Mouse (Mus musculus) fibroblast of lung, adult 2 months (primary cell): ENCODE data around the gene Hectd4.

Source experiments
- DNase-seq: peaks from one replicate; pipeline ENCODE4 v3.0.0-alpha.2; 2011; ENCODE audit warnings: low read depth

Gene Hectd4

DNA sequence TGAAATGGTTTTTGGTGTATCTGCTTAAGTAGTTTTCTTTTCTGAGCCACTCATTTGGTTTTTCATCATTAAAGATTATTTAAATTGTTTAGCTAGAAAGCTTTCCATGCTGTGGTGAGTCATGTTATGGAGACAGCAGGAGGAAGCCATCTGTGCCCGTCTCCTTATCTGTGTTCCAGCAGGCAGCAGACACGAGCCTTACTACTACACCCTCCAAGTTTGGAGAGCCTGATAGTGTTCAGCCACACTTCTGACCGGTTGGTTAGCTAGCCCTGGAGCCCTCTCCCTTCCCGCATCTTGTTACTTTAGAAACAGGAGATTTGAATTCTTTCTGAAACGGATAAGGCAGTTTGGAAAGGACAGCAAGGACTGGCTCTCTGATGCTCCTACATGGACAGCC, 16.2 kb downstream of the Hectd4 start:
- no peak for DNase-seq

DNA sequence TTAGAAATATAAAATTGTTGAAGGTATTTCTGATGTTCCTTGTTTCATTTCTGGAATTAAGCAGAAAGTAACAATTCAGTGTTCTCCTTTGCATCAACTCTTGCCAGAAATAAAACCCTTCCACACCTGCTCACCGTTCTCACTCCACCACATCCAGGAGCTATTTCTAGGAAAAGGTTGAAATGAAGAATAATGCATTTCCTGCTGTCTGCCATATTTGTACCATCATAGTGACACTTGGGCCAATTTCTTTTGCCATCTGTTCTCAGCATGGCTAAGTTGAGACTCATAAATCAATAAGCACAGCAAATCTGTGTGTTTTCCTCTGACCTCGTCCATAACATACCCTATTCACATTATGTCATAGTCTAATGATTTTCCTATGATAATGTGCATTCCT, 18.2 kb downstream of the Hectd4 start:
- DNase-seq = no peak

DNA sequence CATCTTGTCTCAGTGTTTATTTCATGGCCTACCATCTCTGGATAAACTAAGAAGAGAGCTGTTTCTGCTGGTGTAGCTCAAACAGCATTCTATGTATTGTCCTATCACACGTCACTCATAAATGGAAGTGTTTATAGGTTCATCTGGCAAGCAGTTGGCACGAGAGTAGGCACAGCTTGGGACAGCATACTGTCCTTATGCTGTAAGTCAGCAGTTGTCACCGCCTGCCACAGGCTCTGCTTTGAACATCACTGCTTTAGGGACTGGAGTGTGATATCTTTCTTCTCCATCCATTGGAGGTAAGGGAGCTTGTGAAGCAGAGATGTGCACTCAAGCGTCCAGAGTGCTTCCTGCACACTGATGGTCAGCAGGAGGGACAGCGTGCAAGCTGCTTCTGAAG, 19.8 kb downstream of the Hectd4 start:
- DNase-seq = no peak

DNA sequence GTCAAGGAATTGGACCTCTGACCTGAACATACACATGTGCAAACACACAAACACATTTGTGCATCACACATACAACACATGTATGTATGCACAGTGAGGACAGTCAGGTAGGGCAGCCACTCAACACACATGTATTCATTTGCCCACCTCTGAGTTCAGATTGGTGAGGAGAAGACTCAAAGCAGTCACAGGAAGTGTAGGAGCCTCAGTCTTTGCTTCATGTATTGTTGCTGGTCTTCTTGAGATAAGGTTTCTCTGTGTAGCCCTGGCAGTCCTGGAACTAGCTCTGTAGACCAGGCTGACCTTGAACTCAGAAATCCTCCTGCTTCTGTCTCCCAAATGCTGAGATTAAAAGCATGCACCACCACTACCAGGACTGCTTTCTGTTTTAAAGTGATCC, 21.2 kb downstream of the Hectd4 start:
- DNase-seq = no peak

DNA sequence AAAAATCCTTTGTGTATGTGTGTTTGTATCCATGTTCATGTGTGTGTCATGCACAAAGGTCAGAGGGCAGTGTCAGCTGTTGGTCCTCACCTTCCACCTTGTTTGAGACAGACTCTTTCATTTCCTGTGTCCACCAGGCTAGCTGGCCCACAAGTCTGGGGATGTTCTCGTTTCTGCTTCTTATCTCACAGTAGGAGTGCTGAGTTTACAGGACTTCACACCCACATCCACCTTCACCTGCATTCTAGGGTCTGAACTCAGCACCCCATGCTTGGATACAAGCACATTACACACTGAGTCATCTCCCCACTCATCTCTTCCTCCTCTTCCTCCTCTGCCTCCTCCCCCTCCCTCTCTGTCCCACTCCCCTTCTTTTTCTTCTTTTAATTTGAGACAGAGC, 22.2 kb downstream of the Hectd4 start:
- no peak for DNase-seq

DNA sequence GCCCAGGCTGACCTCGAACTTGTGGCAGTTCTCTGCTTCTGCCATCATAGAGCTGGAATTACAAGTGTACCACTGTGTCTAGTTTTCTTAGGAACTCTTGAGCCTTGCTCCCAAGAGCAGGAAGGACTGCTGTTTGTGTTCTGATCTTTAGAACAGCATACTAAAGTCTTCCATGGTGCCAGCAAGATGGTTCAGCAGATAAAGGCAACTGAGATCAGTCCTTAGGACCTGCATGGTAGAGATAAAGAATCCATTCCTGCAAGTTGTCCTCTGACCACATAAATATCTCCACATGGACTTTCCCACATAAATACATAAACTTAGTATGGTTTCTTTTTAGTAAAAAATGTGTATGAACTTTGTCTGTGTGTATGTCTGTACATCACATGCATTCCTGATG, 22.7 kb downstream of the Hectd4 start:
- DNase-seq = no peak

DNA sequence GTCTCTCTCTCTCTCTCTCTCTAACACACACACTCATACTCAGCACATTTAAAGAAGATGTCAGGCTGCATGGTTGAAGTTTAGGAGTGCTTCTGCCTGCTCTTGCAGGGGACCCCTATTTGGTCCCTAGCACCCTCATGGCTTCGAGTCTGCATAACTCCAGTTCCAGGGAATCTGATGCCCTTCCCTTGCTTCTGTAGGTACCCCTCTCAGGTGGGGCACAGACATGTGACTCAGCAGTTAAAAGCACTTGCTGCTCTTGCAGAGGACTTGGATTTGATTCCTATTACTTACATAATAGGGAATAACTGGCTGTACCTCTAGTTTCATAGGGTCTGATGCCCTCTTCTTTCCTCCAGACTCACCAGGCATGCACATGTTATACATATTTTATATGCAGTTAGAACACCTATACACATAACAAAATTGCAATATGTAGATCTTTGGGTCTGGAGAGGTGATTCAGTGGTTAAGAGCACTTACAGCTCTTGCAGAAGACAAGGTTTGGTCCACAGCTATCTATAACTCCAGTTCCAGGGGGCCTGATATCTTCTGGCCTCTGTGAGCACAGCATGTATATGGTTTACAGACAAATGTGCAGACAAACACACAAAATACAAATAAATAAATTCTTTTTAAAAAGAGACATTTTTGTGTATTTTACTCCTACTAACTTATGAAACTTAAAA, 23.8 kb downstream of the Hectd4 start:
- DNase-seq = no peak

DNA sequence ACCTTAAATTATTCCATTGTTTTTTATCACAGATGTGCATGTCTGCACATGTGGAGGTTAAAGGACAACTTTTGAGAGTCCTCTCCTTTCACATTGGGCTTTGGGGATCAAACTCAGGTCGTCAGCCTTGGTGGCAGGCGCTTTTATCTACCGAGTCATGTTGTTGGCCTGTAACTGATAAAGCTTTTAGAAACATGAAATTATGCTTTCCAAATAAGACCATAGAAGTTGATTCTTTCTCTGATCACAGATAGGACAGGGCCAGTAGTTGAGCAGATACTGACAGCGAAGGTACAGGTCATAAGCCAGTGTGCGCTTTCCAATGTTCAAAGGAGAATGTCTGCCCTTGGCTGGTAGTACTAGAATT, 24.3 kb downstream of the Hectd4 start:
- DNase-seq = no peak

DNA sequence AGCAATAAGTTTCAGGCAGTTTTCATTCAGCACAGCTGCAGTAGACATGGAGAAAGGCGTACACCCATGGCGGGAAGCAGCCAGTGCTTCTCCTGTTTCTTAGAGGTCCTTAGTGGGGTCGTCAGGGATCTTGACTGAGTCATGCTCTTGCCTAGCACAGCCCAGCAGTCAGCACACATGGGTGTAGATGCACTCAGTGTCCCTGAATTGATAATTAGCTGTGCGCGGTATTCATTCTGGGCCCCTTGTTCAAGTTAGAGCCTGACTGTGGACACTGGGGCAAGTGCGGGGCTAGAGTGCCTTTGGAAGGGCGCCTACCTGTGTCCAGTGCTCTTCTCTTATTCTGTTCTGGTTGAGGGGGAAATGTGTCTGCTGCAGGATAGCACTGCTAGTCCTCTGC, 25.2 kb downstream of the Hectd4 start:
- no peak for DNase-seq

DNA sequence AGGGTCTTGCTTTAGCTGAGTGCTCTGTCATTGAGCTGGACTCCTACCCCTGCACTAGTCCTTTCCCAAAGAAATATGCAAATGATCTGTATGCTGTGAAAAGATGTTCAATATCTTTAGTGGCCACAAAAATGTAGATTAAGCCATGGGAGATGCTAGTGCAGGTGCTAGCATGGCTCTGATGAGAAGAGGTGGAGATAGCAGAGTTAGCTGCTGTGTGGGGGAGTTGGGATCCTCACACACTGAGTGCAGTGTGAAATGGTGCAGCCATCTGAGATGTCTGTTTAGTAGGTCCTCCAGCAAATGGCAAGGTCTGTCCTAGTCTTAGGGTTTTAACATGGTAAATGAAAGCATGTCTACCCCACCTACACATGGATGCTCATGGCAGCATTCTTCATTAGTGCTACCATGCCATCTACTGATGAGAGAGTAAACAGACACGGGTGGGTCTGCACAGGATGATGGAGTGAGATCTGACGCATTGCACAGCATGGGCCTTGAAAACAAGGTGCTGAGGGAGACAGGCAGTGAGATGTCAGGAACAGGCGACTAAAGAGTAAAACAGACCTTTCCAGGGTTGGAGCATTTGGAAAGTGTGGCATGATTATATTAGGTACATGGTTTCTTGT, 28.9 kb downstream of the Hectd4 start:
- DNase-seq = no peak

DNA sequence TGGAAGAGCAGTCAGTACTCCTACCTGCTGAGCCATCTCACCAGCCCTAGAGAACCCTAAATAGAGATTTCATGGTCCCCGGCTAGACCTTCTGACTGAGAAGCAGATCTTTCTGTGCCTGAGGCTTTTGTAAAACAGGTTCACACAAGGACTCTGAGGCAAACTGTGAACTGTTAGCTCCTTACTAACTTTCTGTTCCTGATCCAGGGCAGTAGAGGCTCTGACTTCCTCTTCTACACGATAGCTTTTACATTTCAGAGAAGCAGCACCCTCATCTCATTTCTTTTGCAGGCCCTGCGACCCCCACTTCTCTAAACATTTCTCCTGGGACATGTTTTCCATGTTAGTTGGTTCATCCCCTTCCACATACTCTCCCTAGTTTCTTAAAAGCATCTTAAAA, 29.7 kb downstream of the Hectd4 start:
- DNase-seq = no peak

DNA sequence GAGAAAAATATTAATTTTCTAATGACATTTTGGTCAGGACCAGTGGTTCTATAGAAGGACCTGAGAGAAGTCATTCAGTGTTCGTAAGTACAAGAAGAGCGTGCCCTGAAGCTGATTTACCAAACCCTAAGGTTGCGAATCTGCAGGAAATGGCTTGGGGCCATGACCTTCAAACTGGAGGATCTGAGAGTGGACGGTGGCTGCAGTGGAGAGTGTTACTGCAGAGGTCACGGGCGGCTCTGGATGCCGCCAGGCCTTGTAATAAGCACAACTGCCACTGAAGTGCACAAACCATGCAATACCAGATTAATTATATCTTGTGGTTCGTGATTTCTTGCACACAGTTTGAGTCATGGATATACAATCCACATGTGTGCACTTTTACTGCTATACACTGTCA, 31.8 kb downstream of the Hectd4 start:
- no peak for DNase-seq

DNA sequence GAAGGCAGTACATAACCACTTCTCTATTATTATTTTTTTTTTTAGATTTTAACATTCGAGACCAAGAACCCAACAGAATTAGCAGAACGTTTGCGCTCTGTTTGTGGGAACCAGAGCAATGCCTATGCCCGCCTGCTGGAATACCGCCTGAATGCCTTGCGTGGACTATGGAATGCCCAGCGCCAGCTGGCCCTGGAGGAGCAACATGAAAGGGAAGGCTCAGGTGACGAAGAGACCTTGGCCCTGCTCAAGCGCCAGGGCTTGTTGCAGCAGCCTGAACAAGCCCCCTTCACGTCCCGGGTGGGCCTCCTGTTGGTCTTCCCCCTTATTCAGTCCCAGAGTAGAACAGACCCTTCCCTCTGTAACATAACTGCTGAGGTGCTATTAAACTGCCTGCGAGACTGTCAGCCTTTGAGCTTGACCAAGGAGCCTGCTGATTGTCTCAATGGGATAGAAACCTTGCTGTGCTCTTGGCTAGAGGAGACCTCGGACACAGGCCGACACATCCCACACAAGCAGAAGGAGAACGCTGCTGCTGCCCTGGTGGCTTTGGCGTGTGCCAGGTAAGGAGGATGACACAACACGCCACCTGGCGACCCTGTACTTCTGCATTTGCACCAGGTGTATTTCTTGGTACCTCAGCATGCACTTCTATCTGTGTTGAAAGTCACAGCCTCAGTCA, 33.9 kb downstream of the Hectd4 start:
- DNase-seq = no peak

DNA sequence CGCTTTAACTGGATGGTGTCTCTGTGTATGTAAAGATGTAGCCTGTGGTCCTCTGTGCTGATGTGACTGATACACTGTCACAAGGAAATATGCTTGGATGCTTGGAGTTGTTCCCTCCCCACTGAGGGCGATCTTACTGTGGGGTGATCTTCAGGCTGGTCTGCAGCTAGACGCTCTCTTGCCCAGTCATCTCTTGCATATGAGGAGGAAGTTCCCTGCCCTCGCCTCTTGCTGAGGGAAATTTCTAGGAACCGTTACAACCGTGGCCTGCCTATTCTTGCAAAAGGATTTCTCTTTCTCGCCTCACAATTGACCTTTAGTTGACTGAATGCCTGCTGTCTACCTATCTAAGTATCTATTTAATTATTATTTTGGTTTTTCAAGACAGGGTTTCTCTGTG, 35.0 kb downstream of the Hectd4 start:
- no peak for DNase-seq

DNA sequence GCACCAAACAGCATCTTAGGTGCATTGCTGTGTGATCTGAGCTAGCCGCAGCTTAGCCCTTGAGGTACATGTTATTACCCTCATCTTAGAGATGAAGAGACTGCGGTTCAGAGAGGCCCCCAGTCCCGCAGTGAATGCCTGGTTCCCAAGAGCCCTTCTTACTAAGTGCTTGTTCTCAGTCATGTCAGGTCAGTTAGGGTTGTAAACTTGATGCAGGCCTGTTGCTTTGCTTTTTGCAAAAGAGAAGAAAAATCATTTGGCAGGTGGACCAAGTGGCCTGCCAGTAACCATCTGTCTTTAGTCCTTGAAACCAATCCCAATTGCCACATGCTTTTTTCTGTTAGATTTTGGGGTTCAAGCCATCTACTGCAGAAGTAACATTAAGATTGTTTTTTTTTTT, 41.8 kb downstream of the Hectd4 start:
- no peak for DNase-seq

DNA sequence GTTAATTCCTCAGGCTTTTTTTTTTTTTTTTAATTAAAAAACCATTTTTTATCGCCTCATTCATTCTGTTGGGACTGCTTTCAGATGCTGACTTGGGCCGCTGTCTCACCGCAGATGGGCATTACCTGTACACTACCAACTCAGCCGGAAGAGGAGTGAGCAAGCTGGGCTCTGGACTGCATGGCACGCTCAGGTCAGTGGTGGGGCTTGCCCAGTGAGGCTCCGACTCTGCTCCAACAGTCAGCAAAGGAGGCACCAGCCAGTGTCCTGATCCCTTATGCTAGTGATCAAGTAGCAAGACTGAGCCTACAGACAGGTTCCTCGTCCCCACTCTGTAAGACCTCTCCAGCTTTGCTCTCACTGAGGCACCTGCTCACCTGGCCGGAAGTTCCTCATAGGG, 42.4 kb downstream of the Hectd4 start:
- DNase-seq = no peak

DNA sequence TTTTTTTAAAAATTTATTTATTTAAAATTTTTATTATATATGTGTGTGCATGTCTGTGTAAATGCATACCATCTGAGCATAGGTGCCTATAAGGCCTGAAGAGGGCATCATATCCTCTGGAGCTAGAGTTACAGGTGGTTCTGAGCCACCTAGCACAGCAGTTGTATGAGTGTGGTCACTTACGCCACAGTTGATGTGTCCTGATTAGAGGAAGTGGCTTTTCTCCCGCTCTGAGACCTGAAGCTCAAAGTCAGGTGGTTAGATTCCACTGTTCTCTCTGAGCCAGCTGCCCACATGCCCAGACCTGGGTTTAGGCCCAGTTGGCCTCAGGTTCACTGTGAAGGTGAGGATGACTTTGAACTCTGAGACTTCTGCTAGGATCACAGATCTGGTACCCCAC, 44.6 kb downstream of the Hectd4 start:
- DNase-seq = no peak

DNA sequence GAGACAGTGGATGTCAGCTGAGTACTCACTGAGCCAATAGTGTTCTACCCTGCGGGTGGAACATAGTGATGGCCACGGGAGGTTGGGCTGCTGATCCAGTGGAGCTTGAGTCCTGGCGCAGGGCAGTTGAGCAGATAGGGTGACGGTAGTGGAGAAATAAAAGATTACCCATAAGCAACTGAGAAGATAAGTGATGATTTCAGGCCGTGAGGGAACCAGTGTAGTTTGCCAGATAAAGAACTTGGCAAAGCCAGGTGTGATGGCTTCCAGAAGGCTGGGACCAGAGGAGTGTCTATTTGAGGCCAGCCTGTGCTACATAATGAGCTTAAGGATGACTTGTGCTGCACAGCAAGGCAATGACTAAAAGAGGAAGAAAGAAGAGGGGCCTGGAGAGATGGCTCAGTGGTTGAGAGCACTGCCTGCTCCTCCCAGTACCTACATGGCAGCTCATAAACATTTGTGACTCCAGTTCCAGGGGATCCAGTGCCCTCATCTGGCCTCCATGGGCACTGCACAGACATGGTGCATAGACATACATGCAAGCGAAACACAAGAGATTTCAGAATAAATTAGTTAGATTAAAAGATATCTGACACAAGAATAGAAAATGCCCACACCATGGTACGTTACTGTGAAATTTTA, 46.8 kb downstream of the Hectd4 start:
- peak; percentile 33 for DNase-seq

DNA sequence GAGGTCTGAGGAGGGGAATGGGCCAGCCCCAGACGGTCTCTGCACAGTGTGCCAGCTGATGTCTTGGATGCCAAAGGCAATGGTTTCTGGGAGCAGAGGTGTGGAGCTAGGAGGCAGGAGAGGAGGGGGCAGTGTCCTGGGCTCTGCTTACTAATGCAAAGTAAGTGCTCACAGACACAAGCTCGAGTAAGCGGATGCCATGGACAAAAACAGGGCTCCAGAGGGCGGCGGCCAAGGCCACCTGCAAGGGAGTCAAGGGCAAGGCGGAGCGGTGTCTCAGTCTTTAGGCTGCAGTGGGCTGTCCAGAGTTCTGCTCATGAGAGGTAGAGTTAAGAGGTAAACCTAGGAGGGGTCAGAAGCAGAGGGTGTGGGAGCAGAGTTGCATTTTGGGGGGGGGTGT, 51.0 kb downstream of the Hectd4 start:
- DNase-seq = no peak

DNA sequence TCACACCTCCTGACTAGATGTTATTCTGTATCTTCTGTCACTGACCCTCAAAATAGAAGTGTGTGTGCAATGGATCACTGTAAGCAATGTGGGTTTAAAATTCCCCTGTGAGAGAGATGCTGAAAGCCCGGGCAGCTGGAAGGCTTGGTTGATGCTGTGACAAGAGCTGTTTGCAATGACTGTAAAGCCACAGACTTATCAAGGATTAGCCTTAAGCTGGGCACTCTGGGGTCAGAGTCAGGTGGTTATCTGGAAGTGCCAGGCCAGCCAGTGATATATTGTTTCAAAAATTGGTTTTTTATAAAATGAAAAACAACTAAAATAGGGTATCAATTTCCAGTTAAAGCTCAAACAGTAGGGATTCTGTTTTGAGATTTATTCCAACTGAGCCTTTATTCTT, 56.8 kb downstream of the Hectd4 start:
- no peak for DNase-seq

DNA sequence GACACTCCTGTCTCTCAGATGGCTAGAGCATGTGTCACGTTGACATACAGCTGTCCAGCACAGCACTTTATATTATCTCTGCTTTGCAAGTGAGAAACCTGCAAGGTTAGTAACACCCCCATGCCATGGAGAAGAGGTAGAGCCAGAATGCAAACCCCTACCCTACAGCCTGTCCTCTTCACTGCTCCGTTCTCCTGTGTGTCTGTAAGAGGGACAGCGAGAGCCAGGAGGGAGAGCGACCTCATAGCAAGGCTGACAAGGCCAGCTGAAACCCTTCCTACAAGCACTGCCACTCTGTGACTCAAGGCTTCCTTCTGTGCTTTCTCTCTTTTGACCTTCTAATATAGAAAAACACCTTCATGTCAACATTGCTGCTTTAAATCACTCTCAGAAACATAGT, 60.4 kb downstream of the Hectd4 start:
- DNase-seq = no peak

DNA sequence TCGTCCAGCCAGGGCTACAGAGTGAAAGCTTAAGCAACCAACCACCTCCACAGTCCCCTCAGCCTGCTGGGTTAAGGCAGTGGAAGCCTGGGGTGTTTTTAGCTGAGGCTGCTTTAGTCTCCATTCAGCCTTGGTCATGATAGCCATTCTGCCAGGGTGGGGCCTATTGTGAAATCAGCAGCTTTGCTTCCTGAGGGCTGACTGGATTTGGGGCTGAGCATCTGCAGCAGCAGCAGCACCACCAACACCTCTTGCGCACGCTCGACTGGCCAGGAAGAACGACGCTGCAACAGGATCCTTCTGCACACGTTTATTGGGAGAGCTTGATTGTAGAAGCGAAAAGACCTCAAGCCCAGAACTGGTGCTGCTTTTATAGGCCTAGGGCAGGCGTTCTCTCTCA, 63.0 kb downstream of the Hectd4 start:
- no peak for DNase-seq

DNA sequence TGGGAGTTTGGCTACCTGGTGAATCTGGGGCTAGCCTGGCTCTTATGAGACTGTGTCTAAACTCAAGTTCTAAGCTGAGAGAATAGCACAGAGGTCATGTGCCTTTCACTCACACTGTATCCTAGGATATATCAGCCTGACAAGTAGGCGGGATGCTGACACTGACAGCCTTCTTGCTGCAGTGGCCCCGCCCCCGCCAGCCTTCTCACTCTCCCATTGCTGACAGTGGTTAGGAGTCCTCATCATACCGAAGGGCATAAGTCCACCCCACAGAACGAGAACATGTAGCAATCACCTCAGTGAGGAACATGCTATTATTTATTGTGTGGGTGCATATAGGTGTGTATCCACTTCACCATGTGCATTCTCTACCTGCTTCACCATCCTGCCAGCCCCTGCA, 64.8 kb downstream of the Hectd4 start:
- DNase-seq = no peak
